8 mouse cellular contexts compared by ENCODE assay signal in genomic region chr12:75670611-75671010, GRCm38 (mm10). TPM values are rescaled to one million over a fixed set of nuclear protein-coding genes. Genes with fewer than 3 reads are reported as not detected.
DNase-seq lines count a peak whose midpoint lies in the region; ATAC-seq and TF ChIP-seq lines count a peak whose summit lies in the region.

No protein-coding gene starts in this region.

- no peaks in the 10 kb centered on the region for H3K9me3 ChIP-seq in megakaryocyte, embryonic 14.5 days
- H3K9me3 ChIP-seq in limb, embryonic 13.5 days = no peaks in the 10 kb centered on the region
- H3K9me3 ChIP-seq in stomach, postnatal 0 days (ENCODE audit: control insufficient read depth, low read length) = no peaks in the 10 kb centered on the region

- H3K36me3 ChIP-seq in megakaryocyte, embryonic 14.5 days (replicated peaks; ENCODE audit: low read length) = peaks cover 42% of the 10 kb centered on the region
- no peaks in the 10 kb centered on the region for H3K36me3 ChIP-seq in limb, embryonic 13.5 days
- no peaks in the 10 kb centered on the region for H3K36me3 ChIP-seq in stomach, postnatal 0 days (ENCODE audit: control insufficient read depth, insufficient read depth, low read length)

- 89% methylated on average over 6 of the region's 6 CpGs for WGBS in limb, embryonic 13.5 days
- 87% methylated on average over 6 of the region's 6 CpGs for WGBS in stomach, postnatal 0 days

- peak overlapping the region; percentile 100 for H3K4me3 ChIP-seq in megakaryocyte, embryonic 14.5 days (replicated peaks)
- H3K4me3 ChIP-seq in limb, embryonic 13.5 days = peak overlapping the region; percentile 52
- H3K4me3 ChIP-seq in stomach, postnatal 0 days (ENCODE audit: low read depth, low read length) = peak overlapping the region; percentile 57

- DNase-seq in cerebellum, adult 11 months = peak; percentile 40
- DNase-seq in stomach, postnatal 0 days (ENCODE audit: low spot score) = no peak

- no peak for TF ChIP-seq EP300 in stomach, postnatal 0 days (optimal IDR thresholded peaks at IDR 0.05)

- no peak for ATAC-seq in cerebellum, adult (ENCODE audit: insufficient number of reproducible peaks, low FRiP score, low TSS enrichment)
- ATAC-seq in megakaryocyte, adult 5-6 weeks (ENCODE audit: poor library complexity, severe bottlenecking) = no peak
- no peak for ATAC-seq in limb, embryonic 13.5 days (ENCODE audit: low FRiP score, low read depth)
- no peak for ATAC-seq in stomach, postnatal 0 days (ENCODE audit: low FRiP score, low TSS enrichment)
- ATAC-seq in monocyte, adult 5-6 weeks (replicated peaks; ENCODE audit: insufficient number of reproducible peaks, low FRiP score, low TSS enrichment, poor library complexity, severe bottlenecking) = no peak
- no peak for ATAC-seq in inflammation-experienced regulatory T-cells, adult 6 months

- TF ChIP-seq CTCF in stomach, postnatal 0 days (IDR thresholded peaks at IDR 0.05; ENCODE audit: low read depth) = no peak

- peaks cover 35% of the 10 kb centered on the region for H3K4me1 ChIP-seq in megakaryocyte, embryonic 14.5 days
- H3K4me1 ChIP-seq in limb, embryonic 13.5 days = peaks cover 12% of the 10 kb centered on the region
- H3K4me1 ChIP-seq in stomach, postnatal 0 days (replicated peaks; ENCODE audit: control insufficient read depth, insufficient read depth) = peaks cover 6% of the 10 kb centered on the region

- H3K27me3 ChIP-seq in megakaryocyte, embryonic 14.5 days (replicated peaks) = no peaks in the 10 kb centered on the region
- no peaks in the 10 kb centered on the region for H3K27me3 ChIP-seq in limb, embryonic 13.5 days
- H3K27me3 ChIP-seq in stomach, postnatal 0 days (ENCODE audit: control insufficient read depth, insufficient read depth, low read length) = no peaks in the 10 kb centered on the region

- peak overlapping the region; percentile 66 for H3K9ac ChIP-seq in limb, embryonic 13.5 days
- H3K9ac ChIP-seq in stomach, postnatal 0 days (ENCODE audit: low read length) = peak overlapping the region; percentile 64; the same call in 1 of the 2 replicates

- H3K27ac ChIP-seq in limb, embryonic 13.5 days = no peak overlapping the region
- peak overlapping the region; percentile 42; the same call in 1 of the 2 replicates for H3K27ac ChIP-seq in stomach, postnatal 0 days (replicated peaks)

- H3K4me2 ChIP-seq in limb, embryonic 13.5 days (replicated peaks) = peak overlapping the region; percentile 75
- peak overlapping the region; percentile 65 for H3K4me2 ChIP-seq in stomach, postnatal 0 days (replicated peaks; ENCODE audit: low read depth)

RNA-seq across cellular contexts. Expression of gene Wdr89, which starts 1.3 kb away (rescaled TPM):
- 5.3 and 14.1 TPM in 2 replicates for polyA plus RNA-seq in megakaryocyte, embryonic 14.5 days (2012; ENCODE audit: insufficient read depth, low replicate concordance)
- 9.7 and 9.8 TPM in 2 replicates for total RNA-seq in megakaryocyte, adult 5-6 weeks (2015)
- 7.5 and 8.9 TPM in 2 replicates for total RNA-seq in megakaryocyte, adult 5-6 weeks (2017)
- 11.7 and 12.7 TPM in 2 replicates for polyA plus RNA-seq in limb, embryonic 13.5 days (2015; fragmentation: Nextera tagmentation; extraction: Ambion mirVana)
- polyA plus RNA-seq in stomach, postnatal 0 days (2015; fragmentation: Nextera tagmentation; extraction: Ambion mirVana) = 5.9 and 6.1 TPM in 2 replicates
- total RNA-seq in monocyte, adult 5-6 weeks (2017) = 11.4 to 18.1 TPM (median 16.3 TPM) in 3 replicates
- 10 to 100 TPM; 15.7 to 29.2 (median 21.9) TPM for polyA plus RNA-seq in inflammation-experienced regulatory T-cells, adult 6 months (2017; shearing (Covaris generic))
